Mouse (Mus musculus): ENCODE results near the gene Olfr99. TPM values are rescaled to one million over a fixed set of nuclear protein-coding genes. Genes with fewer than 3 reads are reported as not detected.
A peak's percentile ranks its signal among the peaks of the same experiment; 100 is the strongest.

Gene Olfr99
- polyA plus RNA-seq, 1 experiment from 2014 or later, result not detected

DNA sequence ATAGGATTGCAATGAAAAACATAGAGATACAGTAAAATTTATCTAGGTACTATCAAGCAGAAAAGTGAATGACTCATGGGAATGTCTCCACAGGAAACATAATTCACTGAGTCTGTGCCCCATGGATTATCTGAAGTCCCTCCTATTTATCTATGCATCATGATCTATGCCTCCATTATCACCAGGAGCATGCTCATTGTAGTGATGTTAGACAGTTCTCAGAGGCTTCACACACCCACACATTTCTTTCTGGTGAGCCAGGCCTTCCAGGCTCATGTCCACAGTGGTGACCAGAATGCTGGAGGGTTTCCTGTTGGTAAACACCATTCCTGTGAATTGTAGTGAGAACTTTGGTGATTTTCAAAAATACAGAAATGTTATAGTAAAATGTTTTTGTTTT, 6.7 kb downstream of the Olfr99 start:
- H3K9ac ChIP-seq (replicated peaks), result no peak overlapping the region
- H3K27me3 ChIP-seq (ENCODE audit: insufficient read depth, low read length), result no peaks in the 10 kb centered on the region
- DNase-seq (no peak), ATAC-seq (no peak)
- H3K27ac ChIP-seq (ENCODE audit: low read depth), result no peak overlapping the region
- no peaks in the 10 kb centered on the region for H3K9me3 ChIP-seq (ENCODE audit: low read length)
- H3K4me1 ChIP-seq (ENCODE audit: insufficient read depth), result no peaks in the 10 kb centered on the region
- H3K36me3 ChIP-seq (replicated peaks; ENCODE audit: insufficient read depth, low read length), result no peaks in the 10 kb centered on the region
- no peak overlapping the region for H3K4me3 ChIP-seq (ENCODE audit: low read depth, low read length)
- TF ChIP-seq EP300 (IDR thresholded peaks at IDR 0.05; ENCODE audit: low read depth), result no peak
- no peak overlapping the region for H3K4me2 ChIP-seq (ENCODE audit: low read depth, low read length)

DNA sequence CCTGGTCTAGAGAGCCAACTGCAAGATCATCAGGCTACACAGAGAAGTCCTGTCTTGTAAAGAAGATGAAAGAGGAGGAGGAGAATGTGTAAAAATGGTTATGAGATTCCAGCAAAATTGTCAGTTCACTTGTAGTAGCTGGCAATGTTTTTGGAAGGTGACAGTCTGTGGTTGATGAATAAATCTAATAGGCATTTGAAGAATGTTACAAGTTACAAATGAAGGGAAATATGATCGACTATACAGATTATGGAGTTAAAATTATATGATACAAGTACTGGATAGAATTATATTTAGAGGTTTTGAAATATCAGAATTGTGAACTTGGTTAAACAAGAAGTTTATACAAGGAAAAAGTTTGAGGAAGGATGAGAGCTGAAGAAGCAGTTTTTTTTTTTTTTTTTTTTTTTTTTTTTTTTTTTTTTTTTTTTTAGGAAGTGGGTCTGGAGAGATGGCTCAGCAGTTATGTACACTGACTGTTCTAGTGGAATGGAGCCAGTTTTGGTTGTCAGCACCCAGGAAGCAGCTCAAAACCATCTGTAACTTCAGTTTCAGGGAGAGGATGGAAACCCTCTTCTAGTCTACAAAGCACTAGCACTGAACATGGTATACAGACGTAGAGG, 7.5 kb downstream of the Olfr99 start:
- Histone ChIP-seq H3K4me3 (ENCODE audit: low read depth, low read length) (no peak overlapping the region), H3K4me1 (ENCODE audit: insufficient read depth) (no peaks in the 10 kb centered on the region; the same call in 1 of the 2 replicates), H3K27ac (ENCODE audit: low read depth) (no peak overlapping the region), H3K9me3 (ENCODE audit: low read length) (no peaks in the 10 kb centered on the region), H3K9ac (replicated peaks) (no peak overlapping the region), H3K36me3 (replicated peaks; ENCODE audit: insufficient read depth, low read length) (no peaks in the 10 kb centered on the region), H3K4me2 (ENCODE audit: low read depth, low read length) (no peak overlapping the region), H3K27me3 (ENCODE audit: insufficient read depth, low read length) (no peaks in the 10 kb centered on the region)
- ATAC-seq, result no peak
- WGBS (ENCODE audit: insufficient replicate concordance), result 62% methylated on average over 2 of the region's 2 CpGs
- no peak for TF ChIP-seq CTCF (IDR thresholded peaks at IDR 0.05; ENCODE audit: low read depth)
- TF ChIP-seq EP300 (IDR thresholded peaks at IDR 0.05; ENCODE audit: low read depth), result no peak
- no peak for DNase-seq

DNA sequence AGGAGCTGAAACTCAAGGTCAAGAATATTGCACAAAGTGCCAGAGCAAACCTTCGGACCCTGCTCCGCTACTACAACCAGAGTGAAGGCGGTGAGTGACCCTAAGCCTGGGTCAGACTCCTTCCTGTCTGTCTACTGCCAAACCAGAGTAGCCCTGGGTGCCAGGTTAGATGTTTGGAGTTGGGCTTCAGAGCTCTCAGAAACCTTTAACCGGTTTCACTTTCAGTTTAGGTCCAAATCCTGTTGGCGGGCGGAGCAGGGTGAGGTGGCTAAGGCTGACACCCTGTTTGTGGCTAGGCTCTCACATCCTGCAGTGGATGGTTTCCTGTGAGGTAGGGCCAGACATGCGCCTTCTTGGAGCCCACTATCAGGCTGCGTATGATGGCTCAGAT, 12.6 kb downstream of the Olfr99 start:
- no peaks in the 10 kb centered on the region for H3K27me3 ChIP-seq (ENCODE audit: insufficient read depth, low read length)
- no peaks in the 10 kb centered on the region for H3K36me3 ChIP-seq (replicated peaks; ENCODE audit: insufficient read depth, low read length)
- H3K27ac ChIP-seq (ENCODE audit: low read depth), result peak overlapping the region; percentile 76
- H3K4me1 ChIP-seq (ENCODE audit: insufficient read depth), result no peaks in the 10 kb centered on the region; the same call in 1 of the 2 replicates
- peak overlapping the region; percentile 60 for H3K9ac ChIP-seq (replicated peaks)
- H3K9me3 ChIP-seq (ENCODE audit: low read length), result no peaks in the 10 kb centered on the region
- H3K4me2 ChIP-seq (ENCODE audit: low read depth, low read length), result peak overlapping the region; percentile 95
- H3K4me3 ChIP-seq (ENCODE audit: low read depth, low read length), result peak overlapping the region; percentile 73
- no peak for TF ChIP-seq EP300 (IDR thresholded peaks at IDR 0.05; ENCODE audit: low read depth)
- TF ChIP-seq CTCF (IDR thresholded peaks at IDR 0.05; ENCODE audit: low read depth), result no peak
- 20% methylated on average over 8 of the region's 8 CpGs for WGBS (ENCODE audit: insufficient replicate concordance)
- peak; percentile 74 for ATAC-seq
- DNase-seq, result peak; percentile 43

DNA sequence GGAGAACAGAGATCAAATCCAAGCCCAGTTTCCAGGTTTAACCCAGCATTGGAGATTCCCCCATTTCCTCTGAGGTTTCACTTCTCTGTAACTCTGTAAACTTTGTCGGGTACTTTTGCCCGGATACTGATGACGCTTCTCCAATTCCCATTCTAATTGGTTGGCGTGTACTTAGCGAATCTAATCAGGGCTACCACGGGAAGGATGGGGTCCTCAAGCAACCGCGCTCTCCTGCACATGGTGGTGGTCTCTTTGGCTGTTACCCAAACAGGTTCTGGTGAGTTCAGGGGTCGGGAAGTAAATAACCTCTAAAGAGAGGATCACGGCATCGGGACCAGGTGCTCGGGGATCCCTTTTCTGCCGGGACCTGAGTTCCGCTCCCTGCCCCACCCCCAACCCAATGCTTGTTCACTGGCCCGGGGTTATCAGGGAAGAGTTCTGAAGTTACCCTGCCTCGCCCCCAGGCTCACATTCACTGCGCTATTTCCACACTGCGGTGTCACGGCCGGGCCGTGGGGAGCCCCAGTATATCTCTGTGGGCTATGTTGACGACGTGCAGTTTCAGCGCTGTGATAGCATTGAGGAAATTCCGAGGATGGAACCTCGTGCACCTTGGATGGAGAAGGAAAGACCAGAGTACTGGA, 13.1 kb downstream of the Olfr99 start, which contains the start of gene H2-M3:
TSS of gene H2-M3 (plus strand) at position 163 of the 644 bp plus-strand sequence.
- peak within 1 kb of the TSS; percentile 73 for H3K4me3 ChIP-seq (ENCODE audit: low read depth, low read length)
- peak within 1 kb of the TSS; percentile 95 for H3K4me2 ChIP-seq (ENCODE audit: low read depth, low read length)
- peak; percentile 89 for ATAC-seq
- H3K9me3 ChIP-seq (ENCODE audit: low read length), result no peaks in the 10 kb centered on the region
- peak within 1 kb of the TSS; percentile 76 for H3K27ac ChIP-seq (ENCODE audit: low read depth)
- H3K36me3 ChIP-seq (replicated peaks; ENCODE audit: insufficient read depth, low read length), result no peaks in the 10 kb centered on the region
- H3K9ac ChIP-seq (replicated peaks), result peak within 1 kb of the TSS; percentile 60
- TF ChIP-seq EP300 (IDR thresholded peaks at IDR 0.05; ENCODE audit: low read depth) (no peak), CTCF (IDR thresholded peaks at IDR 0.05; ENCODE audit: low read depth) (no peak)
- peak; percentile 87 for DNase-seq
- 2% methylated on average over 26 of the region's 26 CpGs for WGBS (ENCODE audit: insufficient replicate concordance)
- no peaks in the 10 kb centered on the region for H3K27me3 ChIP-seq (ENCODE audit: insufficient read depth, low read length)
- no peaks in the 10 kb centered on the region; the same call in 1 of the 2 replicates for H3K4me1 ChIP-seq (ENCODE audit: insufficient read depth)

DNA sequence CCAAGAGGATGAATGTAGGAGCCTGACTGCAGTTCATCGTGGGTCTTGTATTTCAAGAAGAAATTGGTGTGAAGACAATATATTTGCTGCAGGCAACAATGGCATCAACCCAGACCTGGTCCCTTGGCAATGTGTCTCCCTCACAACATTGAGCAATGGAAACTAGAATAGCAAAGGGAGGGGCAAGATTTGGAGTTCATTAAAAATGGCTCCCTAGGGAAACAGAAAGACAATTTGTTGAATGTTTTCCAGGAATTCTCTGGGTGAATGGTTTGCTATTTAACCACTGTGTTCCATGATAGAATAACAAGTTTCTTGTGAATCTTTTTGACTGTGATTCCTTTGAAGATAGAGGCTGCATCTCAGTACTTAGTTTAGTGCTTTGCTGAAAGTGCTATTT, 19.6 kb downstream of the Olfr99 start, which contains the start of gene Olfr98:
TSS of gene Olfr98 (minus strand) at position 124 of the 400 bp plus-strand sequence.
- Histone ChIP-seq H3K4me3 (ENCODE audit: low read depth, low read length) (no peak within 1 kb of the TSS), H3K27me3 (ENCODE audit: insufficient read depth, low read length) (no peaks in the 10 kb centered on the region), H3K4me1 (ENCODE audit: insufficient read depth) (no peaks in the 10 kb centered on the region), H3K9ac (replicated peaks) (no peak within 1 kb of the TSS), H3K4me2 (ENCODE audit: low read depth, low read length) (no peak within 1 kb of the TSS), H3K36me3 (replicated peaks; ENCODE audit: insufficient read depth, low read length) (no peaks in the 10 kb centered on the region), H3K27ac (ENCODE audit: low read depth) (no peak within 1 kb of the TSS), H3K9me3 (ENCODE audit: low read length) (no peaks in the 10 kb centered on the region)
- TF ChIP-seq EP300 (IDR thresholded peaks at IDR 0.05; ENCODE audit: low read depth) (no peak), CTCF (IDR thresholded peaks at IDR 0.05; ENCODE audit: low read depth) (no peak)
- DNase-seq (no peak), ATAC-seq (no peak)
- 48% methylated on average over 1 of the region's 1 CpGs for WGBS (ENCODE audit: insufficient replicate concordance)

DNA sequence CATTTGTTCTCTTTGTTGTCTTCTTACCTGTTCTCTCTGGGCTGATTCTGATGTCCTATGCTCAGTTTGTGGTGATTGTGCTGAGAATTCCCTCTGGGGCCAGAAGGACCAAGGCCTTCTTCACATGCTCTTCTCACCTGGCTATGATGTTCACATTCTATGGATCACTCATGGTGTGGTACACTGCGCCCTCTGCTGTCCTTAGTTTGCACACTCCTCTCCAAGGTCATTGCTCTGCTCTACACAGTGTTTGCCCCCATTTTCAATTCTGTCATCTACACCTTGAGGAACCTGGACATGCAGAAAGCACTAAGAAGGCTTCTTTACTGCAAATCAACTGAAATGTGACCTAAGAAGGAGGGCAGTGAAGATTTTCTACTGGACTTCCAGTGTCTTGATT, 32.7 kb downstream of the Olfr99 start:
- TF ChIP-seq EP300 (IDR thresholded peaks at IDR 0.05; ENCODE audit: low read depth), result no peak
- peak; percentile 74 for TF ChIP-seq CTCF (IDR thresholded peaks at IDR 0.05; ENCODE audit: low read depth)
- no peaks in the 10 kb centered on the region for H3K36me3 ChIP-seq (replicated peaks; ENCODE audit: insufficient read depth, low read length)
- ATAC-seq (peak; percentile 45; the same call in 1 of the 2 replicates), DNase-seq (peak; percentile 50)
- no peaks in the 10 kb centered on the region for H3K27me3 ChIP-seq (ENCODE audit: insufficient read depth, low read length)
- H3K4me3 ChIP-seq (ENCODE audit: low read depth, low read length), result no peak overlapping the region
- H3K9ac ChIP-seq (replicated peaks), result no peak overlapping the region
- H3K4me1 ChIP-seq (ENCODE audit: insufficient read depth), result no peaks in the 10 kb centered on the region
- no peak overlapping the region for H3K27ac ChIP-seq (ENCODE audit: low read depth)
- WGBS (ENCODE audit: insufficient replicate concordance), result 12% methylated on average over 1 of the region's 1 CpGs
- H3K9me3 ChIP-seq (ENCODE audit: low read length), result no peaks in the 10 kb centered on the region
- H3K4me2 ChIP-seq (ENCODE audit: low read depth, low read length), result no peak overlapping the region

All from liver, postnatal 0 days (tissue).